Mouse (Mus musculus) neutrophil, adult 5-6 weeks (primary cell): ENCODE data around the gene Abcc6. TPM values are rescaled to one million over a fixed set of nuclear protein-coding genes. Genes with fewer than 3 reads are reported as not detected.

Experiments
- total RNA-seq: library from RNA; stranded (forward); fragments of 200-1000 nt; gene quantifications from 2 replicates; pipeline ENCODE4 v1.2.3, GENCODE M21; 2017

Gene Abcc6
- total RNA-seq, 1 experiment from 2014 or later = not detected

Other genes with a start within 250 kb of the Abcc6 start
- not detected in 2 replicates for gene Lmtk3, start 246.6 kb downstream of the Abcc6 start, total RNA-seq
- 0.49 TPM in 1 of 2 replicates, not detected in the other for gene Sult2b1, start 245.6 kb downstream of the Abcc6 start, total RNA-seq
- gene Cyth2, start 215.7 kb downstream of the Abcc6 start, total RNA-seq = 79.6 and 94.0 TPM in 2 replicates
- gene Kcnj14, start 205.5 kb downstream of the Abcc6 start, total RNA-seq = 0.23 TPM in 1 of 2 replicates, not detected in the other
- gene Grwd1, start 199.4 kb downstream of the Abcc6 start, total RNA-seq = 7.2 and 11.2 TPM in 2 replicates
- 44.6 and 57.7 TPM in 2 replicates for gene Kdelr1, start 157.5 kb downstream of the Abcc6 start, total RNA-seq
- 0.12 TPM in 1 of 2 replicates, not detected in the other for gene Grin2d, start 151.9 kb downstream of the Abcc6 start, total RNA-seq
- not detected in 2 replicates for gene Syngr4, start 133.6 kb downstream of the Abcc6 start, total RNA-seq
- 5.0 and 11.2 TPM in 2 replicates for gene Tmem143, start 133.4 kb downstream of the Abcc6 start, total RNA-seq
- gene Emp3, start 108.9 kb downstream of the Abcc6 start, total RNA-seq = 176 and 192 TPM in 2 replicates
- 14.1 and 15.8 TPM in 2 replicates for gene Ccdc114, start 106.2 kb downstream of the Abcc6 start, total RNA-seq
- gene Nomo1, start 3.4 kb upstream of the Abcc6 start, total RNA-seq = 29.1 and 29.7 TPM in 2 replicates
- not detected in 2 replicates for gene Kcnj11, start 70.5 kb upstream of the Abcc6 start, total RNA-seq
- 0.35 TPM in 1 of 2 replicates, not detected in the other for gene Abcc8, start 149.7 kb upstream of the Abcc6 start, total RNA-seq
- gene Ush1c, start 208.2 kb upstream of the Abcc6 start, total RNA-seq = 0.58 and 1.1 TPM in 2 replicates
- gene Otog, start 210.7 kb upstream of the Abcc6 start, total RNA-seq = not detected in 2 replicates